Mouse (Mus musculus): ENCODE results near the gene Dbndd2.

The Dbndd2 gene

DNA sequence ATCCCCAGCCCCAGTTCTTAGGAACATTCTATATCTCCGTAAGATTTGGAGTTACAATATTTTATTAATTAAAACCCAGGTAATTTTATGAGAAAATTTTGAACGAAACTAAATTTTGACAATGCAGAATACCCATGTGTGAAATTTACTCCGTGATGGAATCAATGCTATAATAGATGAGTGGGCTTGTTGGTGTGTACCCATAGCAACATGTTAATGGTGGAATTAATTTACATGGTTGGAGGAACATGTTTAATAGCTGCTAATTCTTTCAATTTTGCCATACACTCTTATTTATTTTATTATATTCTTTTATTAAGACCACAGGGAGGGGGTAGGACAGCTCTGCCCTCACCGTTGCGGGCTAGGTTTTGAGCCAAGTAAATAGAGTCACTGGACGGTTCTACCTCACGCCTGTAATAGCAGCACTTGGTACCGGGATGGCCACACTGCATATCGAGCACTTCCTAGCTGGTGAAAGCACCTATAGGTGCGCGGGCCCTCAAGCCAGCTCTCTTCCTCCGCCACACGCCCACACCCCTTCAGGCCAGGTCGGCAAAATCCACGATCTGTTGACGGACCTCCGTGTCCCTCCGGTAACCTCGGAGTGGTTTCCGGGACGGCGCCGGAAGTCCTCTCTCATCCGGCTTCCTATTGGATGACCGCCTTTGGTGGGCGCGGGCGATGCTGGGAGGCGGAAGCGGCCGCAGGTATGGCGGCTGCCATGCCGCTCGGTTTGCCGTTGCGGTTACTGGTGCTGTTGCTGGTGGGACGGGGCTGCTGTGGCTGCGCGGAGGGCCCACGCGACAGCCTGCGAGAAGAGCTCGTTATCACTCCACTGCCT, 11.2 kb downstream of the Dbndd2 start, which contains the start of gene Pigt:
TSS of gene Pigt (plus strand) at position 674 of the 844 bp plus-strand sequence.
- peak; percentile 97 for ATAC-seq (ENCODE audit: insufficient number of reproducible peaks, low FRiP score, low TSS enrichment)

DNA sequence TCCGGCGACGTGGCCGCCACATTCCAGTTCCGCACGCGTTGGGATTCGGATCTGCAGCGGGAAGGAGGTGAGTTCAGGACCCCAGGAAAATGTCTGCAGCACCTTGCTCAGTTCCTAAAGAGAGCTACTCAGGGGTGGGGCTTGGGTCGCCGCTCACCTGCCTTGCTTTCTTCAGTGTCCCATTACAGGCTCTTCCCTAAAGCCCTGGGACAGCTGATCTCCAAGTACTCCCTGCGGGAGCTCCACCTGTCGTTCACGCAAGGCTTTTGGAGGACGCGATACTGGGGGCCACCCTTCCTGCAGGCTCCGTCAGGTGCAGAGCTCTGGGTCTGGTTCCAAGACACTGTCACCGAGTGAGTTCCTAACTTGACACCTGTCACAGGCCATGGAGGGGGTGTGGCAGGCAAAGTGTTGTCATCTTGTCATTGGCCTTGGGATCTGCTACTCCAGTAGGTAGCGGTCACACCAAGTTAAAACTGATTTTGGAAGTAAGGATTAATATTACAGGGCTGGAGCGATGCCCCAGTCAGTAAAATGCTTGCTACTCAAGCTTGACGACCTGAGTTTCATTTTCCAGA, 11.9 kb downstream of the Dbndd2 start:
- ATAC-seq (ENCODE audit: insufficient number of reproducible peaks, low FRiP score, low TSS enrichment) = no peak

DNA sequence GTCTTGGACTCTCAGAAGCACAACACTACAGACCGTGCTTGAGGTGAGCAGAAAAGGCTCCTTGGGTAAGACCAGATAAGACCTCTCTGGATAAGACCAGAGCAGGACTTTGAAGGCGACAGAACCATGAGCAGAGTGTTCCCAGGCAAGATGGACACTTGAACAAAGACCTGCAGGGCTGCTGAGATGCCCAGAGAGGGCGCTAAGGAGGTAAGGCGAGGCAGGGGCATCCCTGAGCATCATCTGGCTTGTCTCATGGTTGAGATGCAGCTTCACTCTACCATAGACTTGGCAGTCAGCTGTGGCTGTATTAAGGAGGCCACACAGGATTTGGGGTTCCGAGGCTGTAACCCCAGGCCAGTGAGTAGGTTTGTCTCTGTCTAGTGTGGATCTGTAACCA, 13.4 kb downstream of the Dbndd2 start:
- no peak for ATAC-seq (ENCODE audit: insufficient number of reproducible peaks, low FRiP score, low TSS enrichment)

DNA sequence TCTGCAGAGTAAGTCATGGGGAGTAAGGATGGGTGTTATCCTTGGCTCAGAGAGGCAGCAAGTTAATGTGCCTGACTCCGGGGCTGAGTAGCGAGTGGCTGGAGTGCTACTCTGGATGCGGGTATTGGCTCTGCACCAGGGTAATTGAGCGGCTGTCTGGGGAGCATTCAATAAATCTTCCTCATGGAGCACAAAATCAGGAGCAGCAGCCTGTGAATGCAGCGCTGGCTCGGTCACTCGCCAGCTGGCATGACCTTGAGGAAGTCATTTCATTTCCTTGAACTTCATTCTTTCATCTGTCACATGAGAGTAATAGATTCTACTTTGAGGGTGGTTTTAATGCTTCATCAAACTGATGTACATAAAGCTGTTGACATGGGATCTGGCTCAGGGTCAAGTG, 14.6 kb downstream of the Dbndd2 start:
- ATAC-seq (ENCODE audit: insufficient number of reproducible peaks, low FRiP score, low TSS enrichment) = no peak

DNA sequence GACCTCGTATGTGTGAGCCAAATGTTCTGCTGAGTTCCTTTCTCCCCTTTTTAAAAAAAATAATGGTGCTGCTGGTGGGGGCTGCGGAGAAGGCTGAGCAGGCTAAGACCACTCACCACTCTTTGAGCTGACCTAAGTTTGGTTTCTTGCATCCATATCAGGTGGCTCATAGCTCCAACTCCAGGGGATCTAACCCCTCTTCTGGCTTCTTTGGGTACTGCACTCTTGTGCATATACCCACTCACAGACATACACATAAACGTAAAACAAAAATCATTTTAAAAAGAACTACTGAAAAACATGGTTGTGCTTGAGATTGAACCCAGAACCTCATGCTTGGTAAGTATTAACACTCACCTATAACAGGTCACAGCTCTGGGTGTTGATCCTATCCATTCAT, 19.0 kb downstream of the Dbndd2 start:
- ATAC-seq (ENCODE audit: insufficient number of reproducible peaks, low FRiP score, low TSS enrichment) = no peak

DNA sequence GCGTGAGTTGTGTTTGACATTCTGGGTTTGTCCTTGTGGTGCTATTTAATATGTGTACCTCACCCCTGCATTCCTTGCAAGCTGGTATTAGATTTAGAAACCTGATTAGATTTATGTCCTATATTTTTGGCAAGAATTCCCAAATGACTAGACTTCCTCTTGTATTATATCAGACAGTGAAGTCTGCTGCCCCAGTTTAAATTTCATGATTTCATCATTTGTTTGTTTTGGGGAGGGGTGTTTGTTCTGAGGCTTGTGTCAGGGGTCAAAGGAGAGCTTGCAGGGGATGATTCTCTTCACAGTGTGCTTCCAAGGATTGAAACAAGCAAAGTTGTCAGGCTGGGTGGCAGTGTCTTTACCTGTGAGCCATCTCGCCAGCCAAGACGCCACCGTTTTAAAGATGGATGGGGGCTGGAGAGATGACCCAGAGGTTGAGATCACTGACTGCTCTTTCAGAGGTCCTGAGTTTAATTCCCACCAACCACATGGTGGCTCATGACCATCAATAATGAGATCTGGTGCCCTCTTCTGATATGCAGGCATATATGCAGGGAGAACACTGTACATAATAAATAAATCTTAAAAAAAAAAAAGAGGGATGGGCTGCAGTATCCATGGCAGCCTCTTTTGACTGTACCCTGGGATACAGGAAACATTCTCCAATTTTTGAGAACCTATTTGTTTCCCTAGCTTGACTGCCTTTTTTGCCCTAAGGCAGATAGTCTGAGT, 19.9 kb downstream of the Dbndd2 start:
- ATAC-seq (ENCODE audit: insufficient number of reproducible peaks, low FRiP score, low TSS enrichment) = no peak

DNA sequence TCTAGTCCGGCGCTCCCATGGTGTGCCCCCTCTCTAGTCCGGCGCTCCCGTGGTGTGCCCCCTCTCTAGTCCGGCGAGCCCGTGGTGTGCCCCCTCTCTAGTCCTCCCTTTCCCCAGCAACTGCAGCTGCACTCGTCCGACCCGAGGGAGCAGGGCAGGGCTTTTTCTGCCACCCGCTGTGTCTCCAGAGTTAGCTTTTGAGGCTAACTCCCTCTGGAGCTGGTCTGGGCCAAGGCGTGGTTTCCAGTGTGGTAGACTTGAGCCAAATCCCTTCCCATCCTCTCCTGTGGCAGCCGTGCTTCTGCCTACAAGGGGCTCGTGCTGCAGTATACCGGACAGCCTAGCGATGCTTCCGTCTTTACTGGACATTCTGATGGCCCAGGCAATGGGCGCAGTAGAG, 21.9 kb downstream of the Dbndd2 start:
- no peak for ATAC-seq (ENCODE audit: insufficient number of reproducible peaks, low FRiP score, low TSS enrichment)

DNA sequence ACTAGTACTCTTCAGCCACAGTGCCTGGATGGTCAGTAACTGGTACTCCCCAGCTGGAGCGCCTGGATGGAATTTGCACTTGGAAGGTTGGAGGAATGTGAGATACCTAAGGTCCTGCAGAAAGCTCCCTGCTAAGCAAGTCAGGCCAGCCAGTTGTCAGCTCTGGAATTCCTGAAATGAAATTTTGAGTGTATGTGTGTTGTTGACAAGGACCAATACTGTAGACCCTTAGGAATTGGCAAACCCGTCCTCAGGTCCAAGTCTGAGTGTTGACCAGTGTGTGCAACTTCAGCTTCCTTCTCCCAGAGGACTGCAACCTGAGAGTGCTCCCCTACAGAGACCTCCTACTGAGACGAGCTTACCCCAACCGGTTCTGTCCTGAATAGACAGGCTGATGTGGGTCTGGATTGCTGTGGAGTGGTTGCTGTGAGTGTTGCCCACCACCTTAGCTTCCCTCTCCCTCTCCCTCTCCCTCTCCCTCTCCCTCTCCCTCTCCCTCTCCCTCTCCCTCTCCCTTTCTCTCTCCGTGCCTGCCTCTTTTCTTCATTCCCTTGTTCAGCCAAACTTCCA, 24.8 kb downstream of the Dbndd2 start:
- ATAC-seq (ENCODE audit: insufficient number of reproducible peaks, low FRiP score, low TSS enrichment) = no peak

DNA sequence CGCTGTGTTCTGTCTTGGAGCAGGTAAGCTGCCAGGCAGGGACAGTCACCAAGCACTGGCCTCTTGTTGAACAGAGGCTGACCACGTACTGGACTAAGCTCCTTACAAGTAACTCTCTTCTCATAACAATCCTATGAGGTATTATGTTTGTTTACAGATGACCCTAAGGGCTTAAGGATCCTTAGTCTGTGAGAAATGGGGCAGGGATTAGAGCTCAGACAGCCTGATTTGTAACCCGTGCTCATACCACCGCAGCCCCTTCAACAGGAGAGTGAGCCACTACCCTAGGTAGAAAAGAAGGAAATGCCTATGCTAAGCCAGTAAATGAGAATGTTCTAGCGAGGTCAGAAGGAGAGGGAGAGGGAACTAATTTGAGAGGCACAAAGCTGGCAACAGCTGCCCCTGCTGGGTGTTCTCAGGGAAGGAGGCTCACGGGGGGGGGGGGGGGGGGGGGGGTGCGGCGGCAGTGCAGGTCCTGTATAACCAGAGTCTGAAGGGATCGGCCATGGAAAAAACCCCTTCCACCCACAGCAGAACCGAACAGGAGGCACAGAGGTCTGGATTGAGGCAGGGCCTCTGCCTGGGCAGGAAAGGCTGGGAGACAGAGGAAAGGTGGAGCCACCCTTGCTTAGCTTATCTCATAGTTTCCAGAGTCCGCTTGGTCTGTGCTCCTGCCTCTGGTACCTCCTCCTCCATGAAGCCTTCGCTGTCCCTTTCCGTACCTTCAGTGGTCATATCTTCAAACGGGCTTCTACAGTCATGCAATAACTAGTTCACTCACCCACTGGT, 26.4 kb downstream of the Dbndd2 start:
- no peak for ATAC-seq (ENCODE audit: insufficient number of reproducible peaks, low FRiP score, low TSS enrichment)

DNA sequence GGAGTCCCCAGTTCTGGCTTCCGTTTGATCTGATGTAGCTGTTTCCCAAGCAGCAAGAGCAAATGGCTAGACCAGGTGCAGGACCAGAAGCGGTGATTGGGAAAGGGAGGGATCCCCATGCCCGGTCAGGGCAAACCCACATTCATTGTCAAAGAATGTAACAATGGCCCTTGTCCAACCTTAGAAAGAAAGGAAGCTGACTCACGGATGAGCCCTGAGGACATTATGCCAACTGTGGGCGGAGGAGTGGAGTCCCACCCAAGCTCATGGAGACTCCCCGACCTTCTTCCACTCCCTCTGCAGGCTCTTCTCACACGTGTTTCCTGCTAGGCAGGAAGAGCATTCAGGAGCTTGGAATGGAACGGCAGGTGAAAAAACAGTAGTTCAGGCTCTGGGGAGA, 27.5 kb downstream of the Dbndd2 start:
- ATAC-seq (ENCODE audit: insufficient number of reproducible peaks, low FRiP score, low TSS enrichment) = no peak

DNA sequence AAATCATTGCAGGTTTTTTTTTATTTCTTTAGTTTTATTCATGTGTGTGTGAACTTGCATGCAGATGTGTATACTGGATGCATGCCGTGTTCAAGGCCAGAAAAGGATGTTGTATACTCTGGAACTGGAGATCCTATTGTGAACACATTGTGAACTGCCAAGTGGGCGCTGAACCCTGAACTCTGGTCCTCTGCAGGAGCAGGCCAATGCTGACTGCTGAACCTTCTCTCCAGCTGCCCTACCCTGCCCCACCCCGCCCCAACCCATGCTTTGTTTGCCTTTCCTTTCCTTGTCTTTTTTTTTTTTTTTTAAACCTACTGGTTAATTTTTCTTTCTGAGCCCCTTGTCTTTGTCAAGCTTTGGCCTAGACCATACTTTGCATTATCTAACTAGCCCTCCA, 29.0 kb downstream of the Dbndd2 start:
- no peak for ATAC-seq (ENCODE audit: insufficient number of reproducible peaks, low FRiP score, low TSS enrichment)

DNA sequence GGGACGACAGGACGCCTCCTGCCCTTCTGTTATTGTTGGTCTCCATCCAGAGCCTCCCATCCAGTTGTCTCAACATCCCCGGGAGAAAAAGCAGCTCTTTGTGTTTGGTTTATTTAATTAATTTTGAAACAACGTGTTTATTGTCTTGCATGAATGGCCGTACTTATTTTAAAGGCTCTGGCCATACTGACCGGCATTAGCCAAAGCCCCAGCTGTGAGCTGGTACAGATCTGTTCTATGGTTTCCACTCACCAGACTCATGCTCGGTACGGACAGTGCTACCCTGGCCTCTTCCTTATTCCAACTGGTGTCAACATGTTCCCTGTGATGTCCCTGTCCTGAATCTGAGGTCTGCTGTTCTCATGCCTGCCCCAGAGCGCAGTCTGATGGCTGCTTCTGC, 30.0 kb downstream of the Dbndd2 start:
- ATAC-seq (ENCODE audit: insufficient number of reproducible peaks, low FRiP score, low TSS enrichment) = no peak

DNA sequence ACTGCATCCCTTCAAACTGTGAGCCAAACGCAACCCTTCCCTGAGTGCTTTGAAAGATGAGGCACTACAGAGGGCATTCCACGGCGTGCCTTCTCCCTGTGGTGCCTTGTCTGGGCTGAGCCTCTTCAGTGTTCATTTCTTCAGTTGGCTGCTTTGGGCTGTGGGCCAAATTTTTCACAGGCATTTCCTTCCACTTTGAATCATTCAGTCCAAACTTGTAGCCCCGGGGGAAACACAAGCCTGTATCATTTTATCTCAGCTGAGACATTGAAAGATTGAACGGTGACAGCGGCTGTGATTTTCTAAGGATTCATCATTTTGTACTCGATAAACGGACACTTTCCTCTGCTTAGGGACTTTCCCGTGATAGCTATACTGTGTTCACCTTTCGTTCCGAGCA, 30.7 kb downstream of the Dbndd2 start:
- no peak for ATAC-seq (ENCODE audit: insufficient number of reproducible peaks, low FRiP score, low TSS enrichment)

DNA sequence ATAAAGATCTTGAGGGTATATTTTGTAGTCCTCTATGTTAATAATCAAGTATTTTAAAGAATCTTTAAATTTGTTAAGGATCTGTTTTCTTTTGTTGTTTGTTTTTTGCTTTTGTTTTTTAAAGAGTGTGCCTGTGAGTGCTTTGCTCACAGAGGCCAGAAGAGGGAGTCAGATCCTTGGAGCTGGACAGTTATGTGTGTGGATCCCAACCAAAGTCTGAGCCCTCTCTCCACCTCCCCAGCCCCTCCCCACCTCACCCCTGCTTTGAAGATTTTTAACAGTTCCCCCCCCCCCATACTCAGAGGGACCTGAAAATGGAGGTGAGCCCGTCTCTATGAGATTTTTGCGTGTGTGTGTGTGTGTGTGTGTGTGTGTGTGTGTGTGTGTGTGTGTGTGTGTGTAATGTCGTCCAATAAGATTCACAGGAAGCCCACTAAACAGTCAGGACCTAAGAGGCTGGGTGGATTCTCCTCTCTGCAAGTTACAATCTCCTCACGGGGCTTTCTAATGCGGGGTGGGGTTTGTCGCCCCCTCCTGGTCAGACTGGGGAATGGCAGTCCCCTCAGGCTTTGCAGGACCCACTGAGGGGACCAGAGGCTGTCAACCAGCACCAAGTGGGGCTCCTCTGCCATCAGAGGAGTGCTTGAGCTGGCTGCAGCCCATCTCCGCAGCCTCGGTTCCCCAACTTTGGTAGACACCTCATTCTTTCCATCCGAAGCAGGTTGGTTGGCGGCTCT, 31.7 kb downstream of the Dbndd2 start:
- no peak for ATAC-seq (ENCODE audit: insufficient number of reproducible peaks, low FRiP score, low TSS enrichment)

DNA sequence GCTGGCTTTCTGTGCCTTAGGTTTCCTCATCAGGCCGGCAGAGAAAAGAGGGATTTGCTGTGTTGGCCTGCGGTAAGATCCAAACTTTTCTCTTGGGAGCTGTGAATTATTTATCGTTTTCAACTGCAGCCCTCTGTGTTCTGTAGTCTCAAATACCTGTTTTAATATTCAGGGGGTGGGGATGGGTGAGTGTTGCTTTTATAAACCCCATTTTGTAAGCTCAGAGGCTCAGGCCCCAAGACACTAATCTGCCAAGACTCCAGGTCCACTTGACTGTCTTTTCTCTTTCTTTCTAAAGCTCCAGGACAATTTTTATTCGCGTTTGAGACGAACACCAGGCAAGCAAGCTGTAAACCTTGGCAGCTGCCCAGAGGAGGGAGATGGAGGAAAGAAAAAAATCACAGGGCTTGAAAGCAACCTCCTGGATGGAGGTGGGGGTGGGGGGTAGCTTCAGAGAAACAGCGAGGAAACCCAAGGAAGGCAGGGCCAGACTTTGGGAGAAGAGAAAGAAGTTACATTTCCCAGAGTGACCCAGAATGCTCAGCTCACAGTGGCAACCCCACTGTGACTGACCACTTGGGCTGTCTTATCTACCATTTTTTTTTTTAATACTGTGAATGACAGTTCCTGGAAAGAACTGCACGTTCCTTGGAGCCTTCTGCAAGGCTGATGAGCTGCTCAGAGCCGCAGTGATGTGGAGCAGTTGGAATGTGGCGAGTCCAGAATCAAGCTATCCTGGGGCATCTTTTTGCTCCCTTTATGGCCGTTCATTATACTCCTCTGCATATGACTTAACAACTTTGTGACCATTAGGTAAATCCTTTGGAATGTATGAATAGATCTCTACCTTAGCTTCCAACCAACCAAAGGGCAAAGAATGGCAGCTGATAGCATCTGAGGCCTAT, 32.6 kb downstream of the Dbndd2 start:
- no peak for ATAC-seq (ENCODE audit: insufficient number of reproducible peaks, low FRiP score, low TSS enrichment)

DNA sequence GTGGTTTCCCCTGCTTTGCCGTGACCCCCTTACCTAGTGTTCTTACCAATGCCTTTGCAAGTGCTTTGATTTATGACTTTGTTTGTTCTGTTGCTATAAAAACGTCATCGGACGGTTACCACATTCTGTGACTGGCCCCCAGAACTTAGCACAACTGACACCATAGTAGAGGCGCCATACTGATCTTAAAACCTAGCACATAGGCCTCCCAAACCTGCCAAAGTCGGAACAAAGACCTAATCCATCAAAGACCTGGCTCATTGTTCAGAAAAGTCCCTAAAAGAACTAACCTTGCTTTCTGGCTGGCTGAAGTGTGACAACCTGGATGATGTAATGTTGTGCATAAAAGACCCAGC, 33.2 kb downstream of the Dbndd2 start:
- no peak for ATAC-seq (ENCODE audit: insufficient number of reproducible peaks, low FRiP score, low TSS enrichment)

DNA sequence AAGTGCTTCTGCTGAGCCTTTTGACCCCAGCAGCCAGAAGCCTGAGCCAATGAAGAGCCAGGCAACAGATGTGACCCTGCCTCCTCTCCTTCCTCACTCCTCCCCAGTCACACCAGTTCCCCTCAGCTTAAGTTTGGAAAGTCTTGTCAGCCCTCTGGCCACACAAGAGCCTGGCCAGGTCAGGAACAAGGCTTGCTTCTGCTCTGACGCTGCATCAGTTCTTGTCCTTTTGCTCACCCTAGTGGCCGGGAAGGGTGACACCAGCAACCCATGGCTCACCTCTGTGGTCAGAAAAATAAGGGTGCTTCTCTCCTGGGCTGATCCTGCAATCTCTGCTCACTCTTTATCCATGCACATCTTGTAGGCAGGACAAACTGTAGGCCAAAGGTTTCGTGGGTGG, 34.9 kb downstream of the Dbndd2 start:
- no peak for ATAC-seq (ENCODE audit: insufficient number of reproducible peaks, low FRiP score, low TSS enrichment)

DNA sequence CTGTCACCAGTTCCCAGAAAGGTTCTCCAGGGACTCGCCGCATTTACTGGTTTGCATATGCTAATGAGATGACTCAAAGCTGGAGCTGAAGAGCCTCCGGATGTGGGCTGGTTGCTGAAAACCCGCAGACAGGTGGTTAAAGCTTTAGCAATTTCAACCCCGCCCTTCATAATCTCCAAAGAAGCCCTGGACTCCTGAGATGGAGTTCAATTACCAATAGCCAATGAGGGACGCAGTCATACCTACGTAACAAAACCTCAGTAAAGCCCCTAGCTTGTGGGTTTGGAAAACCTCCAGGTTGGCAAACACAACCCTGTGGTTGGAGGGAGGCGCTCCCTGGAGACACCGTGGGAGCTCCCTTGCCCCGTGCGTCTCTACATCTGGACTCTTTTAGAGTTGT, 35.9 kb downstream of the Dbndd2 start:
- no peak for ATAC-seq (ENCODE audit: insufficient number of reproducible peaks, low FRiP score, low TSS enrichment)

DNA sequence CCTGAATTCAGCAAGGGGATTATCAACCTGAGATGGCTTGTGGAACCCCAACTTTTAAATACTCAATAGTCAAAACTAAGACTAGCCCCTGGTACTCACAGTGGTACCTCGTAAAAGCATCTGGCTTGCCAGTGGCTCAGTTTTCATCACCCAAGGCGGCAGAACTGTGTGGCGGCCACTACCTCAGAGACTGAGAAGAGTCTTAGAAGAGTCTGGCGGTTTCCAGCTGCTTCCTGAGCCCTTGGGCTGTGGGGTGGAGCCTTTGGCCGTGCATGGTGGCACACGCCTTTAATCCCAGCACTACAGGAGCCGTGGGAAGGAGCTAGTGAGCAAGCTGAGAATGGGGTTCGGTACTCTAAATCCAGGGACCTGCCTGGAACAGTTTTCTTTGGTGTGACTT, 36.4 kb downstream of the Dbndd2 start:
- no peak for ATAC-seq (ENCODE audit: insufficient number of reproducible peaks, low FRiP score, low TSS enrichment)
